Mouse (Mus musculus) brain, embryonic 14.5 days (tissue): ENCODE data around the gene Clstn2.

Experiments
- CTCF ChIP-seq: fragments of 200-500 bp; IDR thresholded peaks from 2 replicates; pipeline ENCODE4 v1.5.1; 2012; ENCODE audit warnings: inconsistent platforms, mild to moderate bottlenecking, moderate library complexity, borderline replicate concordance; ENCODE audit not compliant: insufficient read depth, insufficient read length; ENCODE audit errors: extremely low read depth
- POLR2A ChIP-seq: fragments of 200-500 bp; IDR thresholded peaks from 2 replicates; pipeline ENCODE4 v1.6.1; 2012; ENCODE audit warnings: mild to moderate bottlenecking, inconsistent platforms, borderline replicate concordance; ENCODE audit not compliant: poor library complexity, insufficient read depth, insufficient read length, severe bottlenecking; ENCODE audit errors: extremely low read depth

DNA sequence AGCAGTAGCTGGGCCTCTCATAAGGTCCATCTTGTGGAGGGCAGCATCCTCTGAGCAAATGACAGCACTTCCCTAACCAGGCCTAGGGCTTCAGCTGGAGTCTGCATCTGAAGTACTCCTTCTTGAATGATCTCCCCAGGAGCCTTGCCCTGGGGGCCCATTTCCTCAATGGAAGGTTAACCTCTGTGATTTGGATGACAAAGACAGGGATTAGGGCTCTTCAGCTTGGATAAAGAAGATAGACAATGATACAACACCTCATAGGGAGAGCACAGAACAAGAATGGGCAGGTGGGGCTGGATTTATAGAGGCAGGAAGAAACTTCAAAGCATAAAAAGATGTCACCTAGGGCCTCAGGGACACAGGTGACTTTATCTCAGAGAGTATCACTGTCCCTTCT, 180.1 kb downstream of the Clstn2 start:
- TF ChIP-seq CTCF (no peak), POLR2A (no peak)
